Mouse (Mus musculus) midbrain, embryonic 16.5 days (tissue): Measurements from ENCODE around the gene Cacnb3. TPM values are rescaled to one million over a fixed set of nuclear protein-coding genes. Genes with fewer than 3 reads are reported as not detected.
A peak's percentile ranks its signal among the peaks of the same experiment; 100 is the strongest.

ENCODE experiments used
- ATAC-seq: fragments of 200-750 bp; cut with Nextera tagmentation; 2 replicates; pipeline ENCODE4 v1.8.0; 2017; ENCODE audit warnings: moderate TSS enrichment
- H3K27ac ChIP-seq: fragments of 300-500 bp; sonication (generic); 2 replicates; pipeline ENCODE4 v1.5.1; 2014; ENCODE audit warnings: mild to moderate bottlenecking, low read length, mixed read lengths
- H3K27me3 ChIP-seq: fragments of 300-500 bp; sonication (generic); 2 replicates; pipeline ENCODE4 v1.6.1; 2014; ENCODE audit warnings: low read depth, low read length, mixed read lengths; ENCODE audit not compliant: control insufficient read depth, insufficient read depth
- H3K36me3 ChIP-seq: fragments of 300-500 bp; sonication (generic); 2 replicates; pipeline ENCODE4 v1.6.1; 2014; ENCODE audit warnings: mild to moderate bottlenecking, low read length, moderate library complexity, mixed read lengths; ENCODE audit not compliant: control insufficient read depth, insufficient read depth
- H3K4me1 ChIP-seq: fragments of 300-500 bp; sonication (generic); 2 replicates; pipeline ENCODE4 v1.6.1; 2014; ENCODE audit warnings: mild to moderate bottlenecking, low read length, mixed read lengths; ENCODE audit not compliant: control insufficient read depth, insufficient read depth
- H3K4me2 ChIP-seq: fragments of 300-500 bp; sonication (generic); 2 replicates; pipeline ENCODE4 v1.6.1; 2014; ENCODE audit warnings: mild to moderate bottlenecking, low read length, mixed read lengths
- H3K4me3 ChIP-seq: fragments of 300-500 bp; sonication (generic); 2 replicates; pipeline ENCODE4 v1.5.1; 2014; ENCODE audit warnings: low read depth, mild to moderate bottlenecking, low read length, moderate library complexity, mixed read lengths
- H3K9ac ChIP-seq: fragments of 300-500 bp; sonication (generic); 2 replicates; pipeline ENCODE4 v1.6.1; 2014; ENCODE audit warnings: low read depth, low read length, mixed read lengths
- H3K9me3 ChIP-seq: fragments of 300-500 bp; sonication (generic); replicated peaks from 2 replicates; pipeline ENCODE4 v1.6.1; 2014; ENCODE audit warnings: mild to moderate bottlenecking, low read length, mixed read lengths; ENCODE audit not compliant: control insufficient read depth, poor library complexity, severe bottlenecking
- WGBS: fragments of 180-500 bp; shearing (Covaris S2); extraction: QIAGEN DNeasy Blood & Tissue Kit; methylation state at CpG from one replicate; pipeline ENCODE4 v1.1.7; 2014; 5-methylcytosine and 5-hydroxymethylcytosine counted together
- polyA plus RNA-seq: library from polyadenylated mRNA; unstranded; fragments of >200 nt; fragmentation: Nextera tagmentation; extraction: Ambion mirVana; gene quantifications from 2 replicates; pipeline ENCODE4 v1.2.1, GENCODE M21; 2015

Cacnb3 gene
- polyA plus RNA-seq, 1 experiment from 2014 or later, result 198 TPM

DNA sequence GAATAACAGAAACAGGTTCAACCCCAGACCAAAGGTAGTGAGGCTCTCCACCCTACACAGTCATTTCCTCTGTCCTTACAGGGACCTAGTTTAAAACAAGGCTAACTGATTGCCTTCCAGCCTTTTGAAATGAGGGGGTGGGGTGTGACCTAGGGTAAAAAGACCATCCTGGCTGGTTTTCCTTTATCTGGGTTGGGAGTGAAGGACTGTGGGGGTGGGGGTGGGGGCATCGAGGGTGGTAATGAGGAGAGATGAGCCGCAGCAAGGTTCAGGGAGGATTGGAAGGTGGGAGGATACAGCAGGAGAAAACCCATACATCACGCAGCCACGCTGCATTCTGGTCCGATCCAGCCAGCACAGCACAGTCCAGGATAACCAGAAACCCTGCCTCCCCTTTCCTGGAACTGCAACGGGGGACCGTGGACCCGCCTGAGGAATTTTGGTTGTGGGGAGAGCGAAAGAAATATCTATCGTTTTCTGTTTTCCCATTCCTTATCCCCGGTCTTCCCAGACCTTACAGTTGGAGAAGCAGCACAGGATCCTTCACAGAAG lies 44.4 kb downstream of the Cacnb3 start:
- H3K4me1 ChIP-seq, result peaks cover 31% of the 10 kb centered on the region
- peak overlapping the region; percentile 72 for H3K9ac ChIP-seq
- 14% methylated on average over 11 of the region's 11 CpGs for WGBS
- no peaks in the 10 kb centered on the region for H3K36me3 ChIP-seq
- ATAC-seq, result no peak
- H3K4me3 ChIP-seq, result peak overlapping the region; percentile 63
- peak overlapping the region; percentile 69 for H3K27ac ChIP-seq
- H3K27me3 ChIP-seq, result no peaks in the 10 kb centered on the region
- no peaks in the 10 kb centered on the region for H3K9me3 ChIP-seq
- H3K4me2 ChIP-seq, result peak overlapping the region; percentile 93

DNA sequence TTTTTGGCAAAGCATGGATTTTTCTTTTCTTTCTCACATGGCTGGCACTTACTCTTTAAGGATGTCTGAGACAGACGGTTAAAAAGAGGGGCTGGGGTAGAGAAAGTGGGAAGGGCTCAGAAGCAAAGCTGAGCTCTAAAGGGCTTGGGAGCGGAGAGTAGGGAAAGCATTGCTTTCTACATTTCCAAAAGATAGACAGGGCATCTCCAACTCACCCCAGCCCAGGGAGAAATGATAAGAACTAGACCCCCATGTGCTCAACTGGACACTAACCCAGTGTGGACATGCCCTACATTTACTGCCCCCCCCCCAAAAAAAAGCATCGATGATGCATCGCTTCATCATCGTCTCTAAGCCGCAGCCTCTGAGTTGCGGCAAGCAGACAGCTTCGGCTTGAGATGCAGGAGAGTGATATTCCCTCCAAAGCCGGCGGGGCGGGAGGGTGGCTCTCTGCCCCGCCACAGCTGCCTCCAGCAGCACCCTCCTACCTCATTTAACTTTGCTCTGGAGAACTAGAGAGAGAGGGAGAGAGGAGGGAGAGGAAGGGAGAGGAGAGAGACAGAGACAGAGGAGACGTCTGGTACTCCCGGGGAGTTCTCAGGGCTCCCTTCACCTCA lies 45.1 kb downstream of the Cacnb3 start:
- Histone ChIP-seq H3K9me3 (no peaks in the 10 kb centered on the region), H3K9ac (peak overlapping the region; percentile 72), H3K27ac (peak overlapping the region; percentile 69), H3K4me3 (peak overlapping the region; percentile 63), H3K27me3 (no peaks in the 10 kb centered on the region), H3K4me2 (peak overlapping the region; percentile 93), H3K36me3 (no peaks in the 10 kb centered on the region), H3K4me1 (peaks cover 31% of the 10 kb centered on the region)
- 2% methylated on average over 14 of the region's 14 CpGs for WGBS
- no peak for ATAC-seq

DNA sequence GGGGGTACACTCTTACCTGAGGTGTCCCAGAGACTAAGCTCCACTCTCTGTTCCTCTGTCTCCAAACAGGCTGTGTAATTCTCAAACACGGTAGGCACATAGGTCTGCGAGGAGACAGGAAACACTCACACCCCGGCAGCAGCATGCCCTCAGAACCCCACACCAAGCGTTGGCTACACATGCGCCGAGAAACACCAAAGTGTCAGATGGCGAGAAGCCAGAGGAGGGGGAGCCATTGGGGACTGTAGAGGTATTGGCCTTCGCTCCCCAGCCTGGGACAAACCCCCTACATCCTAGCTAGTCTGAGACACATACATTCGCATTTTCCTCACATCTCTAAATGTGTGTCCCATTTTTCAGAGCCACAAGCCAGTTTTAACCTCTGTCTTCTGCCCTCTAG lies 45.8 kb downstream of the Cacnb3 start:
- H3K27ac ChIP-seq, result no peak overlapping the region
- H3K9ac ChIP-seq, result peak overlapping the region; percentile 72
- peak overlapping the region; percentile 93 for H3K4me2 ChIP-seq
- 1% methylated on average over 9 of the region's 9 CpGs for WGBS
- H3K4me3 ChIP-seq, result peak overlapping the region; percentile 63
- ATAC-seq, result peak; percentile 30
- no peaks in the 10 kb centered on the region for H3K36me3 ChIP-seq
- H3K9me3 ChIP-seq, result no peaks in the 10 kb centered on the region
- H3K4me1 ChIP-seq, result peaks cover 31% of the 10 kb centered on the region
- no peaks in the 10 kb centered on the region for H3K27me3 ChIP-seq

DNA sequence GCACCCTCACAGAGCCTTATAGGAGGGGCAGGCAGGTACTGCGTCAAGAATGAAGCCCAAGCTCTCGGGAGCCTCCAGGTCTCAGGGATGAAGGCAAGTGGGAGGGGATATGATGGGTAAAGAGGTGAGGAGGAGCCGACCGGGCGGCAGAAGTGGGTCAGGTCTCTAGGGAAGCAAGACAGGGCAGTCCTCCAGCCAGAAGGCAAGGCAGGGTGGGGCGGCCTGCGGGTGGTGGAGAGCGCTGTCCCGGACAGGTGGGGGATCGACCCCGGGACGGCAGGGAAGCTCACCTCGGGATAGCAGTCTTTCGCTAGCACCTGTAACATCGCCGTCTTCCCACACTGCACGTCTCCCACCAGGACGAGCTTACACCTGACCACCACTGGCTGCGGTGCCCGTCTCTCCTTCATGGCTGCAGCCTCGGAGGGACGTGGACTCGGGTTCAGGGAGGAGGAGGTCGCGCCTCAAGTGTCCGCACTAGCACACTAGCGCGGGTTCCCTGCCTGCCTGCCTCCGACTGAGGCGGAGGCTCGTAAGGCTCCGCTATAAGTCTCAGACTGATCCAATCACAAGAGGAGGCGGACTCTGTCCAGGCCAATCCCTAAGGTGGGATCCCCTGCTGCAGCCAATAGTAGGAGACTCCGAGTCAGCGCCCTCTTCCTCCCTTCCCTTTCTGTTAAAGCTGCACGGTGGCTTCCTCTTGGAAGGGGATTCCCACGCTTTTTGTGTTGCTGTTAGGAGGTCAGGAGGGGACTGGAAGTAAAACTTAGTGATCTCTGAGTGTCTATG lies 46.5 kb downstream of the Cacnb3 start, which contains the start of gene Rnd1:
TSS of gene Rnd1 (minus strand) at position 522 of the 789 bp plus-strand sequence.
- Histone ChIP-seq H3K27me3 (no peaks in the 10 kb centered on the region), H3K4me1 (peaks cover 31% of the 10 kb centered on the region), H3K4me2 (peak within 1 kb of the TSS; percentile 93), H3K27ac (no peak within 1 kb of the TSS), H3K9me3 (no peaks in the 10 kb centered on the region), H3K36me3 (no peaks in the 10 kb centered on the region), H3K9ac (peak within 1 kb of the TSS; percentile 72), H3K4me3 (peak within 1 kb of the TSS; percentile 63)
- under 1% methylated on average over 37 of the region's 37 CpGs for WGBS
- ATAC-seq, result peak; percentile 96

DNA sequence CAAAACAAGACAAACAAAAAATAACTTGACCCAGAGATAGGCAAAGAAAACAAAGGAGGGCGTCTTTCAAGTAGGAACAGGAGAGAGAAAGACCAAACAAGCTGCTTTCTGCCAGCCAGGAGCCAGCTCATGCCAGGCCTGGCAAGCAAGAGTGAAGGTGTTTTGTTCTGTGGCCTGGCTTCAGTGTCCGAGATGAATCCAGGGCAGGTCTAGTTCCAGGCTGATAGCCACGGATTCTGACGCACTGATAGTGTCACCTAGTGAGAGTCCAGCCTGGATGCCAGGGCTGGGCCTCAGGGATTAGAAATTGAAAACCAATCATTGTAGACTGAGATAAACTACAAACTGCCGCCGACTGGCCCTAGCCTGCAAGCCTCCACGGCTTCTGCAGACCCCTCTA lies 47.3 kb downstream of the Cacnb3 start:
- 60% methylated on average over 7 of the region's 7 CpGs for WGBS
- no peak overlapping the region for H3K4me2 ChIP-seq

DNA sequence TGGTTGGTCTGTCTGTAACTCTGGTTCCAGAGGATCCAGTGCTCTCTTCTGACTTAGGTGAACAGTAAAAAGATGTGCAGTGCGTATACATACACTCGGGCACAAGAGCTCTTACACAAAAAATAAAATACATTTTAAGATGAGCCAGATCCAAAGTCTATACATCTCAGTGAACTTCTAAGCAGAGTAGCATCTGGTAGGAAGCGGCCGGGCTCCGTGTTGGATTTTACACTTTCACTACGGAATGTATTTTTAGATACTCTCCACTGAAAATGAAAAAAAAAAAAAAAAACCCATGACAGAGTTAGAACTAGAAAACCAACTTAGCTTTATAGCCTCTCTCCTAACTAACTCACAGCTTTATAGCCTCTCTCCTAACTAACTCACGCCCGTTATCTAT lies 50.0 kb downstream of the Cacnb3 start:
- Histone ChIP-seq H3K27me3 (no peaks in the 10 kb centered on the region), H3K27ac (no peak overlapping the region), H3K4me2 (no peak overlapping the region), H3K36me3 (no peaks in the 10 kb centered on the region), H3K9me3 (no peaks in the 10 kb centered on the region), H3K4me1 (peaks cover 13% of the 10 kb centered on the region), H3K4me3 (no peak overlapping the region), H3K9ac (no peak overlapping the region)
- ATAC-seq, result no peak
- whole genome bisulfite sequencing, result 93% methylated on average over 8 of the region's 8 CpGs

More for the DNA sequence above, 47.3 kb downstream of the Cacnb3 start:
- Histone ChIP-seq H3K4me3 (no peak overlapping the region), H3K9me3 (no peaks in the 10 kb centered on the region), H3K4me1 (peaks cover 31% of the 10 kb centered on the region), H3K27ac (no peak overlapping the region), H3K27me3 (no peaks in the 10 kb centered on the region), H3K36me3 (no peaks in the 10 kb centered on the region), H3K9ac (no peak overlapping the region)
- no peak for ATAC-seq

DNA sequence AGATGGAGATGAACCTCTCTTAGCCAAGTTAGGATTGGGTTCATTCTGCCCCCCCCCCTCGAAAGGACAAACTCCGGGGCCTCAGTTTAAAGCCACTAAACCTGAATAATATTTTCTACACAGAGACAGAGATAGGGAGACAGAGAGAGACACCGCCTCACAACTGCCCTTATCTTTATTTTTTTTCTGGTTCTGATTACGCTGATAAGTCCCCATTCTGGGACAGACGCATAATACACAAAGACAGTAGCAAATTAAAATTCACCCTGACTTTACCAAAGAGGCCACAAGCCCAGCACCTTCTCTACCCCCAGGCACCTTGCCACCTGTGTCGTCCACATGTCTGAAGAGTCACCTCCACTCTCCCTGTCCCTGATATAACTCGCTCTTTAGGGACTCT lies 51.0 kb downstream of the Cacnb3 start:
- WGBS, result 83% methylated on average over 7 of the region's 7 CpGs
- Histone ChIP-seq H3K27me3 (no peaks in the 10 kb centered on the region), H3K27ac (no peak overlapping the region), H3K4me1 (peaks cover 3% of the 10 kb centered on the region), H3K36me3 (no peaks in the 10 kb centered on the region), H3K9ac (no peak overlapping the region), H3K4me2 (no peak overlapping the region), H3K9me3 (no peaks in the 10 kb centered on the region), H3K4me3 (no peak overlapping the region)
- no peak for ATAC-seq

DNA sequence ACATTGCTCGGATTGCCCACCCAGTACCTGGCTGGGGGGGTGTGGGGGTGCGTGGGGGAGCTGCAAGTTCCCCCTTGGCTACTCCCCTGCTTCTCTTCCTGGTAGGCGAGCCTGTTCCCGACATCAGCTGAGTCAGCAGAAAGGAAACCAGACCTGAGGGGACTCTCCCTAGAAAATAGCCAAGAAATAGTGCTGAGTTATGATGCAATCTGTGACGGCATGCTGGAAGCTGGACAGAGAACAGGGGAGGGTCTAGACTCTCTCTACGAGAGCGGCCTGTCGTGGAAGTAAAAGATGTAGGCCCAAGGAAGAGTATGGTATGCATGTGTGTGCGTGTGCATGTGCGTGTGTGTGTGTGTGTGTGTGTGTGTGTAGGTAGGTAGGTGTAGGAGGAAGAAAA lies 52.5 kb downstream of the Cacnb3 start:
- Histone ChIP-seq H3K36me3 (no peaks in the 10 kb centered on the region), H3K9ac (no peak overlapping the region), H3K9me3 (no peaks in the 10 kb centered on the region), H3K4me3 (no peak overlapping the region), H3K4me2 (no peak overlapping the region), H3K27ac (no peak overlapping the region), H3K27me3 (no peaks in the 10 kb centered on the region), H3K4me1 (no peaks in the 10 kb centered on the region)
- WGBS, result 71% methylated on average over 10 of the region's 10 CpGs
- no peak for ATAC-seq

DNA sequence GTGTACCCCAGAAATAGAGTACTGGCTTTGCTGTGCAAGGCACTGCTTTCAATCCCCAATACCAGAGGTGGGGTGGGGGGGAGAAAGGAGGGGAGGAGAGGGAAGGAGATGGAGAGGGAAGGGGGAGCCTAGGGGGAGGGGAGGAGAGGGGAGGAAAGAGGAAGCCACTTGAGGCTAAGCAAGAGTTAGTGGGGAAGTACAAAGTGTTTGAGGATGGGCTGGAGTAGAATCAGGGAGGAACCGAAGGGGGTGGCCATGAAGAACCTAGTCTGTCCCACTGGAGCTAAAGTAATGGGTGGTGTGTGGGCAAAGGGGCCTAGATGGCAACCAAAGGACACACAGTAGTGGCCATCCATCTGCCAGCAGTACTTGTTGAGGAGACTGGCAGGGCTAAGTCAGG lies 53.1 kb downstream of the Cacnb3 start:
- no peak overlapping the region for H3K9ac ChIP-seq
- H3K4me3 ChIP-seq, result no peak overlapping the region
- H3K36me3 ChIP-seq, result no peaks in the 10 kb centered on the region
- H3K4me2 ChIP-seq, result no peak overlapping the region
- no peaks in the 10 kb centered on the region for H3K27me3 ChIP-seq
- H3K9me3 ChIP-seq, result no peaks in the 10 kb centered on the region
- no peak overlapping the region for H3K27ac ChIP-seq
- no peak for ATAC-seq
- no peaks in the 10 kb centered on the region for H3K4me1 ChIP-seq
- WGBS, result 92% methylated on average over 1 of the region's 1 CpGs
